In the genomic region with DNA sequence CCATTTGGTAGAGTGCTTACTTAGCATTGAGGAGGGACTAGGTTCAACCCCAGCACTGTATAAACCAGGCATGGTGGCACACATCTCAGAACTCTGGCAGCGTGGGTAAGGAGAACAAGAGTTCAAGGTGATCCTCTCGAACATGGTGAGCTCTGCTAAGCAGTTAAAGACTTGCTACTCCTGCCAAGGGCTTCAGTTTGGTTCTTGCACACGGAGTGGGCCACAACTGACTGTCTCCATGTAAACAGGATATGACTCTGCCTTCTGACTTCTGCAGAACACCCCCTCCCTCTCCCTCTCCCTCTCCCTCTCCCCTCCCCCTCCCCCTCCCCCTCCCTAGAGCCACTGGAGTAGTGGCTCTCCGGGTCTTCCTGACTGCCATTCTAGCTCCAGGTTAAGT, we compare ENCODE assay signal across 18 mouse cellular contexts.
DNase-seq lines count a peak whose midpoint lies in the region; ATAC-seq lines count a peak whose summit lies in the region.
"Had no signal": no experiment of that assay in that cellular context is flagged by ENCODE, and none has a peak within 500 bp of the region (broad histone marks: within the 10 kb centered on the region; RNA-seq: fewer than 3 reads in every experiment).

No protein-coding gene starts in this region.

- peaks cover 5% of the 10 kb centered on the region for H3K4me1 ChIP-seq in intestine, embryonic 14.5 days (replicated peaks; ENCODE audit: control insufficient read depth, insufficient read depth, low read length)
- H3K4me1 ChIP-seq in intestine, embryonic 16.5 days (ENCODE audit: control insufficient read depth, insufficient read depth, low read length): 0 out of 2 replicates have a peak, but pooled peaks cover 3% of the 10 kb centered on the region
- H3K4me1 ChIP-seq: intestine, embryonic 15.5 days; limb, embryonic 15.5 days had no signal

- no peaks in the 10 kb centered on the region for H3K36me3 ChIP-seq in intestine, embryonic 14.5 days (ENCODE audit: control insufficient read depth, insufficient read depth, low read length)
- H3K36me3 ChIP-seq in intestine, embryonic 16.5 days (ENCODE audit: control insufficient read depth, insufficient read depth, low read length): no peaks in the 10 kb centered on the region
- H3K36me3 ChIP-seq: G1E; intestine, embryonic 15.5 days; limb, embryonic 15.5 days; neural tube, embryonic 13.5 days had no signal

- no peak overlapping the region for H3K9ac ChIP-seq in intestine, embryonic 14.5 days (ENCODE audit: low read length)
- no peak overlapping the region for H3K9ac ChIP-seq in intestine, embryonic 16.5 days (ENCODE audit: low read depth, low read length)
- H3K9ac ChIP-seq: forebrain, embryonic 13.5 days; intestine, embryonic 15.5 days; limb, embryonic 15.5 days; neural tube, embryonic 13.5 days had no signal

- no peaks in the 10 kb centered on the region for H3K9me3 ChIP-seq in intestine, embryonic 14.5 days (ENCODE audit: control insufficient read depth, low read length)
- H3K9me3 ChIP-seq in intestine, embryonic 16.5 days (ENCODE audit: control insufficient read depth, low read length): no peaks in the 10 kb centered on the region
- H3K9me3 ChIP-seq: forebrain, embryonic 13.5 days; G1E; intestine, embryonic 15.5 days; limb, embryonic 15.5 days; neural tube, embryonic 13.5 days had no signal

- H3K27ac ChIP-seq in intestine, embryonic 14.5 days (ENCODE audit: low read depth): no peak overlapping the region
- H3K27ac ChIP-seq in intestine, embryonic 16.5 days (ENCODE audit: low read length): no peak overlapping the region
- H3K27ac ChIP-seq: heart, adult 2 months; intestine, embryonic 15.5 days; limb, embryonic 15.5 days had no signal

- no peaks in the 10 kb centered on the region for H3K27me3 ChIP-seq in intestine, embryonic 14.5 days (replicated peaks; ENCODE audit: control insufficient read depth, insufficient read depth, low read length)
- no peaks in the 10 kb centered on the region for H3K27me3 ChIP-seq in intestine, embryonic 16.5 days (replicated peaks; ENCODE audit: control insufficient read depth, insufficient read depth, low read length)
- H3K27me3 ChIP-seq: forebrain, embryonic 13.5 days; intestine, embryonic 15.5 days; limb, embryonic 15.5 days; neural tube, embryonic 13.5 days had no signal

- no peak overlapping the region for H3K4me3 ChIP-seq in intestine, embryonic 14.5 days (ENCODE audit: low read depth, low read length)
- no peak overlapping the region for H3K4me3 ChIP-seq in intestine, embryonic 16.5 days (ENCODE audit: low read length)
- H3K4me3 ChIP-seq: forebrain, embryonic 13.5 days; heart, adult 2 months; intestine, embryonic 15.5 days; limb, embryonic 15.5 days; neural tube, embryonic 13.5 days had no signal

- no peak overlapping the region for H3K4me2 ChIP-seq in intestine, embryonic 14.5 days (ENCODE audit: low read length)
- H3K4me2 ChIP-seq in intestine, embryonic 16.5 days (ENCODE audit: low read depth, low read length): no peak overlapping the region
- H3K4me2 ChIP-seq: forebrain, embryonic 13.5 days; intestine, embryonic 15.5 days; limb, embryonic 15.5 days; neural tube, embryonic 13.5 days had no signal

- WGBS in intestine, embryonic 14.5 days: 38% methylated on average over 4 of the region's 4 CpGs
- 41% methylated on average over 4 of the region's 4 CpGs for WGBS in intestine, embryonic 16.5 days

- peak; percentile 47 for DNase-seq in intestine, embryonic 14.5 days (ENCODE audit: low spot score)
- DNase-seq in 416B (ENCODE audit: low read depth): peak; percentile 70
- peak; percentile 53 for DNase-seq in naive thymus-derived CD4-positive, alpha-beta T cell, adult 2 months (ENCODE audit: low read depth)
- no peak for DNase-seq in kidney, postnatal 10 days
- no peak for DNase-seq in Muller cell, postnatal 12 days (ENCODE audit: inconsistent ontology term)
- no peak for DNase-seq in layer of hippocampus, adult 9-11 months
- DNase-seq: adrenal gland, postnatal 14 days; B cell, adult 2 months; cerebellum, postnatal 10 days; heart, adult 2 months; lung, adult 2 months had no signal

- no peak for ATAC-seq in intestine, embryonic 14.5 days (replicated peaks; ENCODE audit: low FRiP score, low TSS enrichment, low read depth)
- no peak for ATAC-seq in intestine, embryonic 16.5 days
- ATAC-seq in common myeloid progenitor, adult 5-6 weeks (replicated peaks; ENCODE audit: low read depth, poor library complexity, severe bottlenecking): 0 out of 2 replicates have a peak, but pooled peaks have one; percentile 25
- ATAC-seq: forebrain, embryonic 13.5 days; intestine, embryonic 15.5 days had no signal

Comparison
In these comparisons a context has a peak if more than half of its experiments do, and no peak if none do; other contexts are left out.
1. DNase-seq: peak in intestine, embryonic 14.5 days (single experiment), 416B (single experiment) and naive thymus-derived CD4-positive, alpha-beta T cell, adult 2 months (single experiment); none in kidney, postnatal 10 days (single experiment), Muller cell, postnatal 12 days (single experiment) and layer of hippocampus, adult 9-11 months (single experiment).